Mouse (Mus musculus) lung, embryonic 16.5 days (tissue): ENCODE measurements at regions not wholly inside any gene's neighbourhood (a gene's known extent, or its start where the extent isn't known, plus 50 kb on each side); places are given as distances from the start of the nearest gene placed in this dataset.

ENCODE experiments used
- ATAC-seq: fragments of 200-750 bp; cut with Nextera tagmentation; 2 replicates; pipeline ENCODE4 v1.8.0; 2017; ENCODE audit warnings: low read depth, mild to moderate bottlenecking, moderate library complexity
- H3K27ac ChIP-seq: fragments of 300-500 bp; sonication (generic); 2 replicates; pipeline ENCODE4 v1.5.1; 2014; ENCODE audit warnings: mild to moderate bottlenecking, control low read depth, low read length
- H3K27me3 ChIP-seq: fragments of 300-500 bp; sonication (generic); 2 replicates; pipeline ENCODE4 v1.6.1; 2014; ENCODE audit warnings: low read depth, low read length, mixed read lengths; ENCODE audit not compliant: control insufficient read depth, insufficient read depth
- H3K36me3 ChIP-seq: fragments of 300-500 bp; sonication (generic); 2 replicates; pipeline ENCODE4 v1.6.1; 2014; ENCODE audit warnings: low read length; ENCODE audit not compliant: control insufficient read depth, insufficient read depth
- H3K4me1 ChIP-seq: fragments of 300-500 bp; sonication (generic); replicated peaks from 2 replicates; pipeline ENCODE4 v1.6.1; 2014; ENCODE audit warnings: low read length, mixed read lengths; ENCODE audit not compliant: control insufficient read depth, insufficient read depth
- H3K4me2 ChIP-seq: fragments of 300-500 bp; sonication (generic); 2 replicates; pipeline ENCODE4 v1.6.1; 2014; ENCODE audit warnings: low read depth, low read length, control low read depth
- H3K4me3 ChIP-seq: fragments of 300-500 bp; sonication (generic); 2 replicates; pipeline ENCODE4 v1.5.1; 2014; ENCODE audit warnings: mild to moderate bottlenecking, low read length, control low read depth
- H3K9ac ChIP-seq: fragments of 300-500 bp; sonication (generic); 2 replicates; pipeline ENCODE4 v1.6.1; 2014; ENCODE audit warnings: low read length, control low read depth
- H3K9me3 ChIP-seq: fragments of 300-500 bp; sonication (generic); 2 replicates; pipeline ENCODE4 v1.6.1; 2016; ENCODE audit warnings: low read length; ENCODE audit not compliant: control insufficient read depth
- WGBS: fragments of 180-500 bp; shearing (Covaris S2); extraction: QIAGEN DNeasy Blood & Tissue Kit; methylation state at CpG from one replicate; pipeline ENCODE4 v1.1.7; 2014; 5-methylcytosine and 5-hydroxymethylcytosine counted together

GRCm38 (mm10) chr19:15784644-15785043 is 162.5 kb downstream of the Psat1 start:
- H3K9me3 ChIP-seq = no peaks in the 10 kb centered on the region
- no peak overlapping the region for H3K27ac ChIP-seq
- WGBS = 46% methylated on average over 4 of the region's 4 CpGs
- no peak overlapping the region for H3K9ac ChIP-seq
- ATAC-seq = no peak
- no peak overlapping the region for H3K4me3 ChIP-seq
- no peaks in the 10 kb centered on the region for H3K27me3 ChIP-seq
- no peaks in the 10 kb centered on the region for H3K4me1 ChIP-seq
- no peak overlapping the region for H3K4me2 ChIP-seq
- H3K36me3 ChIP-seq = no peaks in the 10 kb centered on the region

GRCm38 (mm10) chr19:15769651-15770050 is 177.5 kb downstream of the Psat1 start:
- 66% methylated on average over 4 of the region's 4 CpGs for WGBS
- ATAC-seq = no peak
- Histone ChIP-seq H3K9me3 (no peaks in the 10 kb centered on the region), H3K27ac (no peak overlapping the region), H3K36me3 (no peaks in the 10 kb centered on the region), H3K4me3 (no peak overlapping the region), H3K9ac (no peak overlapping the region), H3K4me1 (no peaks in the 10 kb centered on the region), H3K4me2 (no peak overlapping the region), H3K27me3 (no peaks in the 10 kb centered on the region)

- Histone ChIP-seq H3K9ac (no peak overlapping the region), H3K4me3 (no peak overlapping the region), H3K4me2 (no peak overlapping the region), H3K27ac (no peak overlapping the region), H3K9me3 (no peaks in the 10 kb centered on the region), H3K36me3 (no peaks in the 10 kb centered on the region), H3K27me3 (no peaks in the 10 kb centered on the region), H3K4me1 (no peaks in the 10 kb centered on the region)
- WGBS = 88% methylated on average over 4 of the region's 4 CpGs
- no peak for ATAC-seq
Measured at GRCm38 (mm10) chr19:15761086-15761485, 186.1 kb downstream of the Psat1 start.

GRCm38 (mm10) chr19:15745026-15745777 is 201.9 kb downstream of the Psat1 start:
- Histone ChIP-seq H3K27me3 (no peaks in the 10 kb centered on the region), H3K9ac (no peak overlapping the region), H3K27ac (no peak overlapping the region), H3K9me3 (no peaks in the 10 kb centered on the region), H3K36me3 (no peaks in the 10 kb centered on the region), H3K4me1 (no peaks in the 10 kb centered on the region), H3K4me2 (no peak overlapping the region), H3K4me3 (no peak overlapping the region)
- ATAC-seq = no peak
- 73% methylated on average over 8 of the region's 8 CpGs for WGBS

GRCm38 (mm10) chr19:15736200-15736599 is 210.9 kb downstream of the Psat1 start:
- Histone ChIP-seq H3K9me3 (no peaks in the 10 kb centered on the region), H3K4me3 (no peak overlapping the region), H3K27ac (no peak overlapping the region), H3K4me1 (no peaks in the 10 kb centered on the region), H3K9ac (no peak overlapping the region), H3K27me3 (no peaks in the 10 kb centered on the region), H3K4me2 (no peak overlapping the region), H3K36me3 (no peaks in the 10 kb centered on the region)
- no peak for ATAC-seq
- WGBS = 70% methylated on average over 2 of the region's 2 CpGs

- WGBS = 63% methylated on average over 13 of the region's 13 CpGs
- Histone ChIP-seq H3K9ac (no peak overlapping the region), H3K9me3 (no peaks in the 10 kb centered on the region), H3K4me1 (no peaks in the 10 kb centered on the region), H3K4me2 (no peak overlapping the region), H3K27ac (no peak overlapping the region), H3K36me3 (no peaks in the 10 kb centered on the region), H3K27me3 (no peaks in the 10 kb centered on the region), H3K4me3 (no peak overlapping the region)
- ATAC-seq = no peak
Measured at GRCm38 (mm10) chr19:15726785-15727406, 220.2 kb downstream of the Psat1 start.

- no peaks in the 10 kb centered on the region for H3K4me1 ChIP-seq
- ATAC-seq = no peak
- WGBS = 76% methylated on average over 3 of the region's 3 CpGs
- H3K4me2 ChIP-seq = no peak overlapping the region
- H3K27me3 ChIP-seq = no peaks in the 10 kb centered on the region
- H3K4me3 ChIP-seq = no peak overlapping the region
- H3K9me3 ChIP-seq = no peaks in the 10 kb centered on the region
- H3K36me3 ChIP-seq = no peaks in the 10 kb centered on the region
- no peak overlapping the region for H3K9ac ChIP-seq
- no peak overlapping the region for H3K27ac ChIP-seq
Measured at GRCm38 (mm10) chr19:15692379-15693023, 254.6 kb downstream of the Psat1 start.

- H3K4me2 ChIP-seq = no peak overlapping the region
- ATAC-seq = peak; percentile 62; the same call in 1 of the 2 replicates
- WGBS = 62% methylated on average over 6 of the region's 6 CpGs
- peaks cover 15% of the 10 kb centered on the region for H3K4me1 ChIP-seq
- H3K27ac ChIP-seq = no peak overlapping the region
- H3K4me3 ChIP-seq = no peak overlapping the region
- H3K9me3 ChIP-seq = no peaks in the 10 kb centered on the region
- H3K9ac ChIP-seq = no peak overlapping the region
- H3K36me3 ChIP-seq = no peaks in the 10 kb centered on the region
- H3K27me3 ChIP-seq = no peaks in the 10 kb centered on the region
Measured at GRCm38 (mm10) chr19:15669996-15670395, 277.1 kb downstream of the Psat1 start.

- 79% methylated on average over 7 of the region's 7 CpGs for WGBS
- no peaks in the 10 kb centered on the region for H3K36me3 ChIP-seq
- no peaks in the 10 kb centered on the region for H3K9me3 ChIP-seq
- ATAC-seq = no peak
- H3K4me3 ChIP-seq = no peak overlapping the region
- H3K27me3 ChIP-seq = no peaks in the 10 kb centered on the region
- H3K4me1 ChIP-seq = peaks cover 15% of the 10 kb centered on the region
- no peak overlapping the region for H3K9ac ChIP-seq
- no peak overlapping the region for H3K27ac ChIP-seq
- H3K4me2 ChIP-seq = no peak overlapping the region
Measured at GRCm38 (mm10) chr19:15669541-15669940, 277.6 kb downstream of the Psat1 start.
